Mouse (Mus musculus) E14TG2a.4 (cell line): ENCODE measurements around the gene Cox6a1.
"Not testable (repeated sequence)": the region's sequence is repeated elsewhere in the genome, so short reads cannot be mapped to it uniquely, and the experiment has no call there.

Experiments
- H3K27me3 ChIP-seq: 2 replicates; pipeline ENCODE4 v1.6.1; 2014; ENCODE audit warnings: low read length, control low read depth; ENCODE audit not compliant: insufficient read depth
- H3K36me3 ChIP-seq: 2 replicates; pipeline ENCODE4 v1.6.1; 2014; ENCODE audit warnings: low read length, control low read depth; ENCODE audit not compliant: insufficient read depth
- H3K4me1 ChIP-seq: replicated peaks from 2 replicates; pipeline ENCODE4 v1.6.1; 2014; ENCODE audit warnings: low read depth, low read length, control low read depth
- H3K4me3 ChIP-seq: replicated peaks from 2 replicates; pipeline ENCODE4 v1.5.1; 2014; ENCODE audit warnings: mild to moderate bottlenecking, low read length
- H3K9me3 ChIP-seq: 2 replicates; pipeline ENCODE4 v1.6.1; 2014; ENCODE audit warnings: low read length, control low read depth
- CTCF ChIP-seq: conservative IDR thresholded peaks from 2 replicates; pipeline ENCODE4 v1.5.1; 2014; ENCODE audit warnings: low read length
- NANOG ChIP-seq: IDR thresholded peaks from 2 replicates; pipeline ENCODE4 v1.6.1; 2014; ENCODE audit warnings: borderline replicate concordance, low read length, mixed read lengths
- POU5F1 ChIP-seq: IDR thresholded peaks from 2 replicates; pipeline ENCODE4 v1.6.1; 2014; ENCODE audit warnings: low read length, borderline replicate concordance

Cox6a1 gene

DNA sequence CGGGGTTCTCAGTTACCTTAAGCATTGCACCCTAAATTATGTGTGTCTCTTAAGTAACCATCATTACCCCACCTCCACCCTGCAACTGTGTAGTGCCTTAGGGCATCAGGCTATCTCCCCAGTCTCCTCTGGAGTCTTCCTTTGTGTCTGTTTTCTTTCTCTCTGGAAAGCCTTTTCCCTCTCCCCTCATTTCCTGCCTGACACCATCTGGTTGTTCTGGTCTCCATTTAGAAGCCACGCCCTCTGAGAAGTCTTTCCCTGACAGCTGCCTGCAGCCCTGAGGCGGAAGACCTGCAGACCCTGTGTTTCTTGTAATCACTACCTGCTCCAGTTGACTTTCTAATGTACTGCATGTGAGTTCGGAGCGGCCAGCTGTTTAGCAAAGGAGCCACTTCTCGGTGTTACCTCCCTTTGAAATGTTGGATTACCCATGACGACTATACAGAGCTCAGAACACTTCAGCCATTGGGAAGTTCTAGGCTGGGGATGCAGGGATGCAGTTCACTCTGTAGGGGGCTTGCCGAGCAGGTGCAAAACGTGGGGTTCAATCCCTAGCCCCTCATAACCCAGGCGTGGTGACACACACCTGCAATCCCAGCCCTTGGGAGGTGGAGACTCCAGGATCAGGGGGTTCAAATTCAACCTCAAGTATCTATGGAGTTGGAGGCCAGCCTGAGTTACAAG lies 31.0 kb downstream of the Cox6a1 start:
- Histone ChIP-seq H3K36me3 (no peaks in the 10 kb centered on the region), H3K9me3 (no peaks in the 10 kb centered on the region), H3K27me3 (peaks cover 10% of the 10 kb centered on the region; the same call in 1 of the 2 replicates), H3K4me3 (peak overlapping the region; percentile 56), H3K4me1 (peaks cover 71% of the 10 kb centered on the region)
- TF ChIP-seq NANOG (no peak; the same call in 1 of the 2 replicates), CTCF (no peak), POU5F1 (no peak)

DNA sequence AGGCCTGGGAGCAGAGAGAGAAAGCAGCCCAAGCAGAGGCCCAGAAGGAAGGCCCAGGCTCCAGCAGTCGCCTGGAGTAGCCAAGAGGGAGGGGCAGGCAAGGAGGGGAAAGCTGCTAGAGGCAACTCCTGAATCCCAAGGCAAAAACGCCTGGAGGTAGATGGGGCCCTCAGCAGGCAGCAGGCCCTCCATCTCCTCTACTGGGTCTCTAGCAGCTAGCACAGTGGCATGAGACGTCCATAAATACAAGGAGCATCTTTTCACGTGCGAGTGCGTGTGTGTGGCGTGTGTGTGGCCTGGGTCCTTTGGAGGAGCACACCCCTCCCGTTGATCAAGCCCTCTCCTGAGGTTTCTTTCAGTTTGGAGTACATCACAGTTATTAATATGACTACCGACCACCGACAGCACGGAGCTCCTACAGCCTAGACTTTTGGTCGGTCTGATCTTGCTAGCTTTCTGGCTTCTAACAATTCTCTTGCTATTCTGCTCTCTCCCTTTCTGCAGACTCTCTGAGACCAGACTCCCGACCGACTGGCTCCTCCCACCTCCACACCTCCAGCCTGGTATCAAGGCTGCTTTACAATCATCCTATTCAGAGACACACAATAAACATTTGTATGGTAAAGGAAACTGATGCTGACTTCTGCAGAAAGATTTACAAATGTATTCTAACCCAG lies 31.7 kb downstream of the Cox6a1 start:
- H3K4me3 ChIP-seq: peak overlapping the region; percentile 56

DNA sequence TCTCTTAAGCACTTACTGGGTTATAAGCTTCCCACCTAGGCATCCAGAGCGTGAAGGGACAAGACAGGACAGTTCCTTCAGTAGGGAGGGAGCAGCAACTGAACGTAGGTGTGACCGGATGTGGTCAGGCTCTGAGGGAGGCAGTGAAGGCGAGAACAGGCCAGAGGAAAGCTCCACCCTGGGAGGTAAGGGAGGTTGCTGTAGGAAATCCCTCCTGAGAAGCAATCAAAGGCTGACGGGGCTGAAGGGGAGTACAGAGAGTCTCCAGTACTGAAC lies 35.2 kb downstream of the Cox6a1 start:
- Histone ChIP-seq H3K4me3 (peak overlapping the region; percentile 51), H3K36me3 (0 out of 2 replicates have a peak, but pooled peaks cover 5% of the 10 kb centered on the region), H3K27me3 (peaks cover 8% of the 10 kb centered on the region; the same call in 1 of the 2 replicates), H3K9me3 (no peaks in the 10 kb centered on the region), H3K4me1 (peaks cover 81% of the 10 kb centered on the region)
- TF ChIP-seq NANOG (no peak), CTCF (no peak), POU5F1 (no peak)

More for the DNA sequence above, 31.7 kb downstream of the Cox6a1 start:
- peaks cover 10% of the 10 kb centered on the region; the same call in 1 of the 2 replicates for H3K27me3 ChIP-seq
- no peaks in the 10 kb centered on the region for H3K9me3 ChIP-seq
- peaks cover 78% of the 10 kb centered on the region for H3K4me1 ChIP-seq
- H3K36me3 ChIP-seq: no peaks in the 10 kb centered on the region
- TF ChIP-seq NANOG (peak; percentile 93; the same call in 1 of the 2 replicates), CTCF (no peak), POU5F1 (no peak)

DNA sequence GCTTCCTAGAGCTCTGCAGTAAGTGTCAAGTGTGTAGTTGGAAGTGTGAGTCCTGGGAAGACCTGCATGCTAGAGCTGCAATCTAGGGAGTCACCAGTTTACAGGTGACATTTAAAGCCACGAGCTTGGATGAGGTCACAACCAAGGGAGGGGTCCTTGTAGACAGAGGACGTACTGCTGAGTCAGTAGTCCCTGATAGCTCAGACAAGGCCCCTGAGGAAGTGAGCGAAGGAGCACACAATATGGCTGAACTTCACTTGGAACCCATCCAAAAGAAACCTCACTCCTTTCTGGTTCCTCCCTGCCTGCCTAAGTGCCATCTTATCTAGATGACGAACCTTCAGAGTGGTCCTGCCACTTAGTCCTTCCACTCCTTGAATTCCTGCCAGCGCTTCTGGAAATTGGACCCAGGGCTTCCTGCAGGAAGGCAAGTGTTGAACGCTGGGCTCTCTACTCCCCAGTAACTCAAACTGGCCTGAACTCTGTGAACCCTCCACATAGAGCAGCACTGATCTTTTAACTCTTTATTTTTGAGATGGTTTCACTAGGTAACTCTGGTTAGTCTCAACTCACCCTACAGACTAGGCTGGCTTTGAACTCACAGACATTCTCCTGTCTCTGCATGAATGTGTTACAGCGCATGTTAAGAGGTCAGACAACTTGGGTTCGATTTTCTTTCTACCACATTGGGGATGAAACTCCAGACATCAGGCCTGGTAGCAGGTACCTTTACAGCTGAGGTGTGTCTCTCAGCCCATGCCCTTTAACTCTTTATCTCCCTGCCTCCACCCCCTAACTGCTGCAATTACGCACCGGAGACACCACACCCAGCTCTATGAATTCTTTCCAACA lies 35.7 kb downstream of the Cox6a1 start:
- Histone ChIP-seq H3K9me3 (no peaks in the 10 kb centered on the region), H3K36me3 (peaks cover 5% of the 10 kb centered on the region; the same call in 1 of the 2 replicates), H3K27me3 (peaks cover 8% of the 10 kb centered on the region; the same call in 1 of the 2 replicates), H3K4me3 (peak overlapping the region; percentile 51), H3K4me1 (peaks cover 80% of the 10 kb centered on the region)
- no peak for TF ChIP-seq NANOG
- no peak for TF ChIP-seq CTCF
- TF ChIP-seq POU5F1: no peak

DNA sequence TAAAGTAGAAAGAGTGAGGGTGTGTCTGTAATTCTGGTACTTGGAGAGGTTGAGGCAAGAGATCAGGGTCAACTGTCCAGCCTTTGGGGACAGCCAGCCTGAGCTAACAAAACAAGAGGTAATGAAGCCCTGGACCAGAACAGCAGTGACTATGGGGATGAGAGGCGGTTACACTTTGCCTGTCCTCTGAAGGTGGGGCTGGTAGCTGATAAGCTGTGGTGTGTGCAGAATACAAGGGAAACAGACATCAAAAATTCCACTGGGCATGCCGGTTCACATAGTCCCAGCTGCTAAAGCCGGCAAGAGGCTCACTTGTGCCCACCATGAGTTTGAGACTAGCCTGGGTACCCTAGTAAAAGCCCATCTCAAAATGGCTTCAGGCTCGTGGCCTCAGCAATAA lies 36.4 kb downstream of the Cox6a1 start:
- Histone ChIP-seq H3K4me1 (peaks cover 73% of the 10 kb centered on the region), H3K4me3 (no peak overlapping the region; the same call in 1 of the 2 replicates), H3K9me3 (no peaks in the 10 kb centered on the region), H3K36me3 (peaks cover 5% of the 10 kb centered on the region; the same call in 1 of the 2 replicates), H3K27me3 (peaks cover 8% of the 10 kb centered on the region; the same call in 1 of the 2 replicates)
- no peak for TF ChIP-seq NANOG
- TF ChIP-seq CTCF: no peak
- TF ChIP-seq POU5F1: no peak

DNA sequence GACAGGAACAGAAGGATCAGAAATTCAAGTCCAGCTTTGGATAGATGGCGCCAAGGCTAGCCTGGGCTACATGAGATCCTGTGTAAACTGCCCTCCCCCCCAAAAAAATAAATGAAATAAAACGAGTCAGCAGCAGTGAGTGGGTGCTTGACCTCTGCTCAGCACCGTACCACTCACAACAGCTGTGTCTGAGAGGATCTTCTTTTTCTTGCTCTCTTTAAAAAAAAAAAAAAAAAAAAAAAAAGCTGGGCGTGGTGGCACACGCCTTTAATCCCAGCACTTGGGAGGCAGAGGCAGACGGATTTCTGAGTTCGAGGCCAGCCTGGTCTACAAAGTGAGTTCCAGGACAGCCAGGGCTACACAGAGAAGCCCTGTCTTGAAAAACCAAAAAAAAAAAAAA lies 46.6 kb downstream of the Cox6a1 start:
- peaks cover 43% of the 10 kb centered on the region for H3K4me1 ChIP-seq
- not testable (repeated sequence) for H3K4me3 ChIP-seq, H3K27me3 ChIP-seq, H3K9me3 ChIP-seq
- H3K36me3 ChIP-seq: peaks cover 25% of the 10 kb centered on the region

GRCm38 (mm10) chr5:115301615-115302014 lies 47.2 kb downstream of the Cox6a1 start:
- peaks cover 49% of the 10 kb centered on the region for H3K4me1 ChIP-seq

DNA sequence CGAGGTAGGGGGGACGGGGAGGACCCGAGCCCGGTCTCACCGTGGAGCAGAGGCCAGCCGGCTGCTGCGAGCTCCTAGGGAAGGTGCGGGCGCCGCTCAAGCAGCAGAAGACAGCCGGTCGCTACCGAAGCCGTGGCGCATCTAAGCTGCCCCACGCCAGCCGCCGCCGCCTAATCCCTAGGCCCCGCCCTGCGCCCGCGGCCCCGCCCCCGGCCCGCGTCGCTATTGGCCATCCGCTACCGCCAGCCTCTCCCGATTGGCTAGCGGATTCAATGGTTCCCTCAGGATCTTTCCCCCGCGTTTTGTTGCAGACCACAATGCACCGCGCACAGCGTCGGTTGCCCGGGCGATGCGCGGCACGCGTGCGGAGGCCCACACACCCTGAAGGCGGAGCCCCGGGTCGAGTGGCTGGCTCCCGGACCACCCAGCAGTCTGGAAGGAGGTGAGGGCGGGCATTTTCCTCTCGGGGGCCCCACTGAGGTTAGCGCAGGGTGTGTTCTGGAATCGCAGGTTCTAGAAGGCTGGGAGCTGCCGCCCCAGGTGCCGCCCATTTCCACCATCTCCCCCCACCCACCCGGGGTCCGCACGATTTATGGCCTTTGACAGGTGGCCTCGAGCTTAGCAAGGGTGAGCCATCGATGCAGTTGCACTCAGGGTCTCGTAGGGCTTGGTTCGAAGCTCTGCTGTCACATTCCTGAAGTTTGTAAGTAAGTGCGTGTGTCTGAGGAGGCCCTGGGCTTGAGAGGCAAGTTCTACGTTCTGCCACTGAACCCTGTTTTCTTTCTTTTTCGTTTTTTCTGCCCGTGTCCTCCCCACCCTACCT lies 47.8 kb downstream of the Cox6a1 start, which contains the start of gene Dynll1:
Gene Dynll1 (minus strand): TSS at position 208 of the 823 bp plus-strand sequence.
- no peak for TF ChIP-seq POU5F1
- TF ChIP-seq NANOG: no peak
- TF ChIP-seq CTCF: no peak
- peaks cover 37% of the 10 kb centered on the region for H3K36me3 ChIP-seq
- peaks cover 55% of the 10 kb centered on the region for H3K4me1 ChIP-seq
- no peaks in the 10 kb centered on the region for H3K9me3 ChIP-seq
- no peaks in the 10 kb centered on the region for H3K27me3 ChIP-seq
- peak within 1 kb of the TSS; percentile 97 for H3K4me3 ChIP-seq

More at GRCm38 (mm10) chr5:115301615-115302014, 47.2 kb downstream of the Cox6a1 start:
- peaks cover 31% of the 10 kb centered on the region for H3K36me3 ChIP-seq
- no peaks in the 10 kb centered on the region for H3K9me3 ChIP-seq
- H3K27me3 ChIP-seq: no peaks in the 10 kb centered on the region
- H3K4me3 ChIP-seq: peak overlapping the region; percentile 73
- no peak for TF ChIP-seq CTCF
